Comparison of ENCODE assay signal across 22 mouse cellular contexts in the genomic region with DNA sequence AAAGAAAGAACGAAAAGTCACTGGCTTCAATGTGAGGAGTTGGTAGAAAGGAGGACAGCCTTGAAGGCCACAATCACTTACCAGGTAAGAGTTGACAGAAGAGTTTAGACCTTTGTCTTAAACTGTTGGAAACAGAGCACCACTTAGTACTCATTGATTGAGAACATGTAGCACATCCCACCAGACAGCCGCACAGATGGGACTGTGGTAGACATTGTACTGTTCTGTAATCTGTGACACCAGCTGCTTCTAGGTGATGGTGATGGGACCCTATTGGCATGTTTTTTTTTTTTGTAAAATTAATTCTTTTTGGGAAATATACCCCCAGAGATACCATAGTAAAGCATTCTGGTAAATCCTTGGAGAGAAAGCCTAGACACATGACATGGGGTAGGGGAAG. TPM values are rescaled to one million over a fixed set of nuclear protein-coding genes. Genes with fewer than 3 reads are reported as not detected.
"Had no signal": no experiment of that assay in that cellular context is flagged by ENCODE, and none has a peak within 500 bp of the region (broad histone marks: within the 10 kb centered on the region; RNA-seq: fewer than 3 reads in every experiment).

No protein-coding gene starts in this region.

- H3K27me3 ChIP-seq: neural tube, embryonic 15.5 days; stomach, embryonic 15.5 days had no signal

- DNase-seq: retina, postnatal 1 day; right cerebral cortex, adult 18-20 months; right cerebral cortex, postnatal 14 days; right cerebral cortex, postnatal 25 days; right cerebral cortex, postnatal 4 days; spleen, adult 18-20 months; thymus, adult 18-20 months; thymus, adult 2 months; thymus, postnatal 14 days; thymus, postnatal 25 days; thymus, postnatal 36 days; thymus, postnatal 4 days had no signal

- H3K27ac ChIP-seq: neural tube, embryonic 15.5 days; stomach, embryonic 15.5 days; stomach, postnatal 0 days had no signal

- H3K4me2 ChIP-seq: neural tube, embryonic 15.5 days; stomach, embryonic 15.5 days had no signal

- H3K4me3 ChIP-seq: neural tube, embryonic 15.5 days; stomach, embryonic 15.5 days had no signal

- H3K4me1 ChIP-seq: neural tube, embryonic 15.5 days; stomach, embryonic 15.5 days had no signal

- H3K9me3 ChIP-seq: neural tube, embryonic 15.5 days; stomach, embryonic 15.5 days had no signal

- H3K9ac ChIP-seq: neural tube, embryonic 15.5 days; stomach, embryonic 15.5 days had no signal

RNA-seq across cellular contexts. Expression of a gene that starts 54.0 kb away (rescaled TPM):
- total RNA-seq: neutrophil, adult 5-6 weeks had no signal
- polyA plus RNA-seq: neural tube, embryonic 14.5 days; neural tube, embryonic 15.5 days; small intestine, adult 2 months; stomach, embryonic 14.5 days; stomach, embryonic 15.5 days; stomach, embryonic 16.5 days; stomach, postnatal 0 days; testis, adult 2 months; urinary bladder, adult 2 months had no signal
